Mouse (Mus musculus) cerebellum, adult 11-12 months (tissue): ENCODE results near the gene Phgr1.

Experiments used
- DNase-seq: peaks from one replicate; pipeline ENCODE4 v3.0.0; 2022

The Phgr1 gene

DNA sequence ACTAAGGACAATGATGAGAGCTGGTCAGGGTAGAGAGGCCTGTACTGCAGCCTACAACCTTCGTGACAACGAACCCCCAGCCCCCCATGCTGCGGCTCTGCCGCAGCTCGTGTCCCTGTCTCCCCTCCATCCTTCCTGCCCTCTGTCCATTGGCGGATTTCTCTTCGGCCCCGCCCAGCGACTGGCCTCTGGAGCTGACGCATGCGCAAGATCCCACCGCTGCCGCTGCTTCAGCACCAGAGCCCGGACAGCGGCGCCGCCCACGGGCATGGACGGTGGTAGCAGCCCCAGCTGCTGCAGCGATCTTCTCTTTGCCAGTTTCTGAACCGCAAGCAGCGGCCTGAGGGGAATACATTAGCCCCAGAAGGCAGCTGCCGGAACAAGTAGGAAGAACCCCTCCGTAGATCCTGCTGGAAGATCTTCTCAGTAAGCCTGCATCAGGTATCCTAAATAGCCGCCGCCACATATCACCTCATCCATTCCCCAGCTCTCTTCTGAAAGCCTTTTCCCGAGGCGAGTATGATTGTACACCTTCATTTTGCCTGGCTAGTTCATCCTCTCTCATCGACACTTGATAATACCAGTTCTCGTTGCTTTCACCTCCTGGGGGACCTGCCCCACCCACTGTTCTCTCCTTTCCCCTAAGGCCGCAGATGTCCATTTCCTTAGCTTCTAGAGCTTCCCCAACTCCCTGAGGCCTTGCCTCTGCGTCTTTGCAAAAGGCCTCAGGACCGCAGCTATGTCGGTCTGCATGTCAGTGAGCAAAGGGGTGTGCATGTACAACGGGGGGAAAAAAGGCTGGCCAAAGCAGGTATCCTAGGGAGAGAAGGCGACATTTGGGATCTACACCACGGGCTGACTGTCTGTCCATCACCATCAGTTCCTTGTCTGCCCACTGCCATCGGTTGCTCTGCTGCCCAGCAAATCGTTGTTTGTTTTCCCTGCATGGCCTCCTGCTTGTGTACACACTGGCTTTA lies 7.2 kb downstream of the Phgr1 start, which contains the start of gene Disp2:
Disp2 (plus strand) TSS at position 216 of the 977 bp plus-strand sequence.
- peak; percentile 96 for DNase-seq

DNA sequence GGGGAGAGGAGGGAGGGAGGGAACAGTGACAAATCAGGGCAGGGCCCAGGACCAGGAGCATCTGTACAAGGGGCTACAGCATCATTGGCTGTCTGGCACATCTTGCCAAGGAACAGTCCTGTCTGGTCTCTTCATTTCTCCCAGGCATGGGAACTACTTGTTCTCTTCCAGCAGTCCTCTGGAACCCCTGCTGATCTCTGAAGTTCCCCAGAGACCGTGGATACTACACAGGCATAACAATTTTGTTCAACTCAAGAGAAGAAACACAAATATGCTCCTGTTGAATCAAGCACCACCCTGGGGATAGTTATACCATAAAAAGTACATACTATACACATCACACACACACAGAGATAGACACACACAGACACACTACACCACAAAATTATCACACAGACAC lies 8.5 kb downstream of the Phgr1 start:
- peak; percentile 43 for DNase-seq

GRCm38 (mm10) chr2:118782303-118782702 lies 9.7 kb downstream of the Phgr1 start:
- peak; percentile 15 for DNase-seq

DNA sequence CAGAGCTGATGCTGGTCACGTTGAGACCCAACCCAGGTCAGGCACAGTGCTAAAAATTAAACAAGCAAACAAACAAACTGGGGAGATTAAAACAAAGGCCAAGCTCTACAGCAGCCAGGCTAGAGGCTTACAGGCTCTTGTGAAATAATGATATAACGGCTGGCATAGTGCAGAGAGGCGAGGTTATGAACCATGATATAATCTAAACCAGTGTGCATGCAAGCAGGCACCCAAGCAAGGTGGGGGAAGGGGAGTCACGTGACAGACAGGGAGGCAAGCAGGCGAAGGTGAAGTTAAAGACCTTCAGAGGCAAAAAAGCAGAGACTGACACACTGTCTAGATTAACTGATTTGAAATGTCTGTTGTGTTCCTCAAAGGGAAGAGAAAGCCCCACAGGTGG lies 10.5 kb downstream of the Phgr1 start:
- DNase-seq, result peak; percentile 12

GRCm38 (mm10) chr2:118783663-118784062 lies 11.1 kb downstream of the Phgr1 start:
- DNase-seq, result no peak

GRCm38 (mm10) chr2:118786525-118786924 lies 14.0 kb downstream of the Phgr1 start:
- no peak for DNase-seq

- peak; percentile 90 for DNase-seq
These were observed 16.9 kb downstream of the Phgr1 start for GRCm38 (mm10) chr2:118789501-118789900.

DNA sequence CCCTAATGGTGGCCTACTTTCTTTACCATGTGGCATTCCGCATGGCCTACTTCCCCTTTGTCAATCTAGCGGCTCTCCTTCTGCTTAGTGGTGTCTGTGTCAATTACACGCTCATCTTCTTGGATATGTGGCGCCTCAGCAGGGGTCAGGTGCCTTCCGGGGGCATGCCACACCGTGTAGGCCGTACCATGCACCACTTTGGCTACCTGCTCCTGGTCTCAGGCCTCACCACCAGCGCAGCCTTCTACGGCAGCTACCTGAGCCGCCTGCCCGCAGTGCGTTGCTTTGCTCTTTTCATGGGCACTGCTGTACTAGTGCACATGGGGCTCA lies 17.6 kb downstream of the Phgr1 start:
- no peak for DNase-seq

DNA sequence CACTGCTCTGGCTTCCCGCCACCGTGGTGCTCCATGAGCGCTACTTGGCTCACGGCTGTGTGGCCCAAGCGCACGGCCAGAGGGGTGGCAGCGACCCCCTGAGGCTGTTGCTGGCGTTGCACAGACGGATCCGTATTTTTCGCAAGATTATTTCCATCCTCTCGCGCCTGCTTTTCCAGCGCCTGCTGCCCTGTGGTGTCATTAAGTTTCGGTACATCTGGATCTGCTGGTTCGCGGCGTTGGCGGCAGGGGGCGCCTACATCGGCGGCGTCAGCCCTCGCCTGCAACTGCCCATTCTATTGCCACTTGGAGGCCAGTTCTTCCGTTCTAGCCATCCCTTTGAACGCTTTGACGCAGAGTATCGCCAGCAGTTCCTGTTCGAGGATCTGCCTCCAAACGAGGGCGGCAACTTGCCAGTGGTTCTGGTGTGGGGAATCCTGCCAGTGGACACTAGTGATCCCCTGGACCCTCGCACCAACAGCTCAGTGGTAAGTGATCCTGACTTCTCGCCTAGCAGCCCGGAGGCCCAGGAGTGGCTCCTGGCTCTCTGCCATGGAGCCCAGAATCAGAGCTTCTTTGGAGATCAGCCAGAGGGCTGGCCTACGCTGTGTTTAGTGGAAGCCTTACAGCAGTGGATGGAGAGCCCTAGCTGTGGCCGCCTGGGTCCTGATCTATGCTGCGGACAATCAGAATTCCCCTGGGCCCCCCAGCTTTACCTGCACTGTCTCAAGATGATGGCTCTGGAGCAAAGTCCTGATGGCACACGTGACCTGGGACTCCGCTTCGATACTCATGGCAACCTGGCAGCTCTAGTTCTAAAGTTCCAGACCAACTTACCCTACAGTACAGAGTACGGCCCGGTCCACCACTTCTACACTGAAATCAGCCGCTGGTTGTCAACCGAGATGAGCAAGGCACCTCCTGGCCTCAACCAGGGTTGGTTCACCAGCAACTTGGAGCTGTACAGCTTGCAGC lies 18.3 kb downstream of the Phgr1 start:
- peak; percentile 90 for DNase-seq

GRCm38 (mm10) chr2:118791591-118792258 lies 19.2 kb downstream of the Phgr1 start:
- peak; percentile 63 for DNase-seq

DNA sequence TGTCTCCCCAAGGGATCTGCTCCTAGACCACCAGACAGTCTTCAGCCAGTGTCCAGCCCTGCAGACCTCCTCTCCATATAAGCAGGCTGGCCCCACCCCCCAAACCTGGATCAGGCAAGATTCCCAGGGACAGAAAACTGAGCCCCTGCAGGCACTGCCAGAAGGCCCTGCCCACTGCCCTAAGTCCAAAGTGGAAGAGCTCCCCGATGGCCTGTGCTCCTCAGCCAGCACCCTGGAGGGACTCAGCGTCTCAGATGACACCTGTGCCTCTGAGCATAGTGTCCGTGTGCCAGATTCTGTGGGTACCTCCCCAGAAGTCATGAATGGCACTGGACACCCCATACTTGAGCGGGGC lies 19.7 kb downstream of the Phgr1 start:
- peak; percentile 54 for DNase-seq

- no peak for DNase-seq
These were observed 21.1 kb downstream of the Phgr1 start for GRCm38 (mm10) chr2:118793636-118794035.

- DNase-seq, result no peak
These were observed 30.1 kb downstream of the Phgr1 start for GRCm38 (mm10) chr2:118802542-118803118.

DNA sequence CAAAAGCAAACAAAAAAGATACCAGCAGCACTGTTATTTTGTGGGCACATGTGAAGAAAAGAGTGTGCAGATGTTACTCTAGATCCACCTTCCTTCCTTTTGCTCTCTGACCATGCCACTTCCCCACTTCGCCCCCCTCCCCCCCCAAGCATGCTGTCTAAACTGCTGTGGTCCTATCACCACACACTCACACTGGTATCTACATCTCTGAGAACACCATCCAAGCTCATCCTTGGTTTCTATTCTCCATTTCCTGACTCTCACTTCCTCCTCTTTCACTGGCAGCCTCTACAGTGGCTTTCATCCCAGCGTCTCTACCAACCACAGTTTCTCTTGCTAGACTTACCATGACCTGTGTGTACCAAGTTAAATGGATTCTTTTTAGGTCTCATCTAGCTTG lies 31.9 kb downstream of the Phgr1 start:
- no peak for DNase-seq

GRCm38 (mm10) chr2:118805137-118805536 lies 32.6 kb downstream of the Phgr1 start:
- no peak for DNase-seq

- DNase-seq, result no peak
These were observed 33.2 kb downstream of the Phgr1 start for GRCm38 (mm10) chr2:118805756-118806155.

DNA sequence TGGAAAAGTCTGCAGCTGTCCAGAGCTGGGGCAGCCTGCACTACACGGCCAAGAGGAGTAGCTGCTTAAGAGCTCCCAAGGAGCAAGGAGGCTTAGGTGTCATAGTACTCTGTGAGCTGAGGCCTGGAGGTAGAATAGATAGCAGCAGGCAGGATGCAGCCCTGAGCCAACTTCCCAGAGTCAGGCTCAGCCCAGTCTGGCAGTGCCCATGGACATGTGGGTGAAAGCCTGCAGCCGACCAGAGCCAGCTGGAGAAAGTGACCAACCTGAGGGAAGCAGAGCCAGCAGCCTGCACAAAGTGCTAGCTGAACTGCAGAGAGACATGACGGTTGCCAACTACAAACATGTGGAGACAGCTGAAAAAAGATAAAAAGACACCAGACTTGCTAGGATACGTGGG lies 34.3 kb downstream of the Phgr1 start:
- DNase-seq, result peak; percentile 72

GRCm38 (mm10) chr2:118810861-118811260 lies 38.3 kb downstream of the Phgr1 start:
- DNase-seq, result no peak

DNA sequence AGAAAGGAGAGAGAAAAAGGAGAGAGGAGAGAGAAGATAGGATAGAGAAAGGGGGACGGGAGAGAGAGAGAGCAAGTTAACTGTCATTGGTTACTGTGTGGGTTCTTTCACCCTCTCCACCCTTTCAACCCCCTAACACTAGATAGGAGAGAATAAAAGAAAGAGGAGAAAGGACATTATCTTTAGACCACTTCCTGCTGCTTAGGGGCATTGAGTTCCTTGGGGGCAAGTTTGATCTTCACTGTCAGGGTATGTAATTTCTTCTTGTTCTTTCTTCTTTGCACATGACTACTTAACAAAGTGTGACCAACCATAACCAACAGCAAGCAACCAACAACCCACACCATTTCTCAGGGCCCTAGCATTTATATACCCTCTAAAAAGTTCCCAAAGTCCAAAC lies 40.2 kb downstream of the Phgr1 start:
- no peak for DNase-seq

DNA sequence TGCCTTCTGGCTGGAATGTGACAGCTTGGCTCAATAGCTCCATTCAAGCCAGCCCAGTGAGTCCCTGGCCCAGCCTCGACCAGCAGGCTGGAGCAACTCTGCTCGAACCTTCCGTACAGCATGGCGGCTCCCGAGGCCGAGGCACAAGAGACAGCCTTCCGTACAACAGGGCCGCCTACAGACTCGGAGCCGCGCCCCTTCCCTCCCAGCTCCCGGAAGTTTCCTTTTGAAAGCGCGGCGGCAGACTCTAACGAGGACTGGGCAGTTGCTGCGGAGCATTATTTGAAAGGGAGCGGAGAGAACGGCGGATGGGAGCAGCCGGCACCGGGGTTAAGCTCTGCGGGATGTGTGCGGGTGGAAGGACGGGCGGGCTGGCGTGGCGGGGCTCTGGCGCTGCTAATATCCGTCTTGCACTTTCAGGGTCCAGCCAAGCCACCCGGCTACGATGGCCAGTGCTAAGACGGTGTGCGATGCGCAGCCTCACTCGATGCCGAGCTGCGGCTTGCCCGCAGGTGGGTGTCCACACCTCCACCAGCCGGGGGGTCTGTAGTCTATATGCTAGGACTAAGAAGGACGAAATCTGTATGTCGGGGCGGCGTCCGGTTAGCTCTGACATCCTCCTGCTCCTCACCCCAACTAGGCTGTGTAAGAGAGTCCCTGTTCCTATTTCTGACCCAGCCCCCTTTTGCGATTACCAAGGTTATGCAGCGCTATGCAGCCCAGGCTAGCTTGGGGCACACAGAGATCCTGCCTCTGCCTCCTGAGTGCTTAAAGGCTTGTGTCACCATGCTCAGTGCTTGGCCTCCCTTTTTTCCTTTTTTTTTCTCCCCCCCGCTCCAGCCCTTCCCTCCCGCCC lies 41.6 kb downstream of the Phgr1 start, which contains the start of gene Knstrn:
Knstrn (plus strand) TSS at position 23 of the 856 bp plus-strand sequence.
- DNase-seq, result peak; percentile 87

- no peak for DNase-seq
These were observed 50.2 kb downstream of the Phgr1 start for GRCm38 (mm10) chr2:118822800-118823199.
